ENCODE assay signal across 8 mouse cellular contexts in genomic region chr2:27915726-27916125, GRCm38 (mm10). TPM values are rescaled to one million over a fixed set of nuclear protein-coding genes. Genes with fewer than 3 reads are reported as not detected.
A peak's percentile ranks its signal among the peaks of the same experiment; 100 is the strongest.
DNase-seq lines count a peak whose midpoint lies in the region; ATAC-seq and TF ChIP-seq lines count a peak whose summit lies in the region.

No protein-coding gene starts in this region.

- peak; percentile 62 to 63 for DNase-seq in cerebellum, postnatal 10 days
- DNase-seq in cerebellum, adult 9-11 months = no peak
- no peak for DNase-seq in lung, adult 2 months
- DNase-seq in lung, postnatal 10 days = no peak
- DNase-seq in thymus, postnatal 0 days (ENCODE audit: low spot score) = peak; percentile 19
- no peak for DNase-seq in cerebellum, adult 9-10 months
- no peak for DNase-seq in cerebellum, adult 11 months

- peak; percentile 52; the same call in 1 of the 2 replicates for ATAC-seq in erythroid progenitor cell, adult 5-6 weeks (replicated peaks; ENCODE audit: low FRiP score, poor library complexity, severe bottlenecking)

- no peak overlapping the region for H3K4me3 ChIP-seq in lung, adult 2 months (replicated peaks; ENCODE audit: extremely low read depth, low read depth, low read length)

- no peak for TF ChIP-seq POLR2A in lung, adult 2 months (IDR thresholded peaks at IDR 0.05; ENCODE audit: borderline replicate concordance, extremely low read depth, low read depth, low read length)

- no peaks in the 10 kb centered on the region; the same call in 1 of the 2 replicates for H3K4me1 ChIP-seq in lung, adult 2 months (ENCODE audit: control insufficient read depth, insufficient read depth, low read length)

- 57% methylated on average over 4 of the region's 4 CpGs for WGBS in lung, adult 2 months

- peak; percentile 61; the same call in 1 of the 2 replicates for TF ChIP-seq CTCF in lung, adult 2 months (IDR thresholded peaks at IDR 0.05; ENCODE audit: insufficient read depth, low read length)

RNA-seq across cellular contexts. Expression of gene Col5a1, which starts 29.5 kb away (rescaled TPM):
- 18.5 and 18.8 TPM in 2 replicates for polyA plus RNA-seq in lung, adult 2 months (2012; rRNA removed)
- 9.4 and 10.9 TPM in 2 replicates for total RNA-seq in erythroid progenitor cell, adult 5-6 weeks (2015; ENCODE audit: low replicate concordance)
- total RNA-seq in erythroid progenitor cell, adult 5-6 weeks (2017; ENCODE audit: low replicate concordance) = 5.3 and 7.0 TPM in 2 replicates
- polyA plus RNA-seq in thymus, postnatal 0 days (2015; fragmentation: Nextera tagmentation; extraction: Ambion mirVana) = 10.5 and 12.2 TPM in 2 replicates

Comparison
In these comparisons a context has a peak if more than half of its experiments do, and no peak if none do; other contexts are left out.
1. DNase-seq: peak in cerebellum, postnatal 10 days (2 of 2) and thymus, postnatal 0 days (single experiment); none in cerebellum, adult 9-11 months (single experiment), lung, adult 2 months (single experiment), lung, postnatal 10 days (single experiment), cerebellum, adult 9-10 months (single experiment) and cerebellum, adult 11 months (single experiment).